In genomic region chr9:43084496-43085362, GRCm38 (mm10) we compare ENCODE assay signal across 28 mouse cellular contexts. TPM values are rescaled to one million over a fixed set of nuclear protein-coding genes. Genes with fewer than 3 reads are reported as not detected.
A peak's percentile ranks its signal among the peaks of the same experiment; 100 is the strongest.
DNase-seq lines count a peak whose midpoint lies in the region; ATAC-seq and TF ChIP-seq lines count a peak whose summit lies in the region.
"Had no signal": no experiment of that assay in that cellular context is flagged by ENCODE, and none has a peak within 500 bp of the region (broad histone marks: within the 10 kb centered on the region; RNA-seq: fewer than 3 reads in every experiment).

No protein-coding gene starts in this region.

- no peak overlapping the region for H3K4me3 ChIP-seq in embryonic facial prominence, embryonic 14.5 days (ENCODE audit: low read depth, low read length)
- no peak overlapping the region for H3K4me3 ChIP-seq in embryonic facial prominence, embryonic 10.5 days
- no peak overlapping the region for H3K4me3 ChIP-seq in heart, embryonic 16.5 days (ENCODE audit: low read length)
- H3K4me3 ChIP-seq in lung, embryonic 16.5 days (ENCODE audit: low read length): no peak overlapping the region
- H3K4me3 ChIP-seq in forebrain, postnatal 0 days (ENCODE audit: low read depth, low read length): no peak overlapping the region
- H3K4me3 ChIP-seq: embryonic facial prominence, embryonic 12.5 days; forebrain, embryonic 13.5 days; hindbrain, embryonic 13.5 days; layer of hippocampus, adult 2 months; limb, embryonic 13.5 days; liver, embryonic 13.5 days had no signal

- no peaks in the 10 kb centered on the region for H3K27me3 ChIP-seq in embryonic facial prominence, embryonic 14.5 days (replicated peaks; ENCODE audit: control insufficient read depth, insufficient read depth, low read length)
- no peaks in the 10 kb centered on the region for H3K27me3 ChIP-seq in embryonic facial prominence, embryonic 10.5 days (replicated peaks; ENCODE audit: low read depth, poor library complexity, severe bottlenecking)
- no peaks in the 10 kb centered on the region for H3K27me3 ChIP-seq in heart, embryonic 16.5 days (ENCODE audit: control insufficient read depth, insufficient read depth, low read length)
- H3K27me3 ChIP-seq in lung, embryonic 16.5 days (ENCODE audit: control insufficient read depth, insufficient read depth, low read depth, low read length): no peaks in the 10 kb centered on the region
- no peaks in the 10 kb centered on the region for H3K27me3 ChIP-seq in forebrain, postnatal 0 days (ENCODE audit: insufficient read depth, low read length)
- H3K27me3 ChIP-seq: embryonic facial prominence, embryonic 12.5 days; forebrain, embryonic 13.5 days; hindbrain, embryonic 13.5 days; limb, embryonic 13.5 days; Patski had no signal

- H3K9me3 ChIP-seq in embryonic facial prominence, embryonic 14.5 days (ENCODE audit: control insufficient read depth, low read length): no peaks in the 10 kb centered on the region
- H3K9me3 ChIP-seq in embryonic facial prominence, embryonic 10.5 days: no peaks in the 10 kb centered on the region
- no peaks in the 10 kb centered on the region for H3K9me3 ChIP-seq in heart, embryonic 16.5 days (replicated peaks; ENCODE audit: control insufficient read depth, low read length)
- no peaks in the 10 kb centered on the region for H3K9me3 ChIP-seq in lung, embryonic 16.5 days (ENCODE audit: control insufficient read depth, low read length)
- H3K9me3 ChIP-seq in forebrain, postnatal 0 days (ENCODE audit: low read length): no peaks in the 10 kb centered on the region
- H3K9me3 ChIP-seq: embryonic facial prominence, embryonic 12.5 days; forebrain, embryonic 13.5 days; hindbrain, embryonic 13.5 days; limb, embryonic 13.5 days; liver, embryonic 13.5 days had no signal

- H3K9ac ChIP-seq in embryonic facial prominence, embryonic 14.5 days (ENCODE audit: low read depth, low read length): no peak overlapping the region
- no peak overlapping the region for H3K9ac ChIP-seq in heart, embryonic 16.5 days (ENCODE audit: low read length)
- no peak overlapping the region for H3K9ac ChIP-seq in lung, embryonic 16.5 days (ENCODE audit: low read length)
- H3K9ac ChIP-seq in forebrain, postnatal 0 days: no peak overlapping the region
- H3K9ac ChIP-seq: embryonic facial prominence, embryonic 12.5 days; forebrain, embryonic 13.5 days; hindbrain, embryonic 13.5 days; limb, embryonic 13.5 days; liver, embryonic 13.5 days had no signal

- TF ChIP-seq CTCF in forebrain, postnatal 0 days (IDR thresholded peaks at IDR 0.05; ENCODE audit: low read depth): no peak

- H3K27ac ChIP-seq in embryonic facial prominence, embryonic 14.5 days (replicated peaks; ENCODE audit: low read depth, low read length): peak overlapping the region; percentile 15; the same call in 1 of the 2 replicates
- no peak overlapping the region for H3K27ac ChIP-seq in embryonic facial prominence, embryonic 10.5 days (replicated peaks)
- peak overlapping the region; percentile 48 for H3K27ac ChIP-seq in heart, embryonic 16.5 days (ENCODE audit: low read length)
- peak overlapping the region; percentile 55 for H3K27ac ChIP-seq in lung, embryonic 16.5 days (ENCODE audit: low read length)
- no peak overlapping the region for H3K27ac ChIP-seq in forebrain, postnatal 0 days (ENCODE audit: low read depth, low read length)
- H3K27ac ChIP-seq: embryonic facial prominence, embryonic 12.5 days; forebrain, embryonic 13.5 days; hindbrain, embryonic 13.5 days; layer of hippocampus, adult 2 months; limb, embryonic 13.5 days; liver, embryonic 13.5 days; macrophage had no signal

- no peak for ATAC-seq in embryonic facial prominence, embryonic 14.5 days (ENCODE audit: low read depth)
- no peak for ATAC-seq in heart, embryonic 16.5 days (replicated peaks; ENCODE audit: extremely low read depth, insufficient read depth, low FRiP score)
- peak; percentile 56 for ATAC-seq in lung, embryonic 16.5 days (ENCODE audit: low read depth)
- ATAC-seq in forebrain, postnatal 0 days: no peak
- ATAC-seq: activated CD4-positive, CD25-positive, alpha-beta regulatory T cell, adult 4 months; forebrain, embryonic 13.5 days; Patski had no signal

- H3K4me2 ChIP-seq in embryonic facial prominence, embryonic 14.5 days (ENCODE audit: low read depth, low read length): no peak overlapping the region
- H3K4me2 ChIP-seq in heart, embryonic 16.5 days (ENCODE audit: low read depth, low read length): no peak overlapping the region
- H3K4me2 ChIP-seq in lung, embryonic 16.5 days (ENCODE audit: low read depth, low read length): peak overlapping the region; percentile 25; the same call in 1 of the 2 replicates
- H3K4me2 ChIP-seq in forebrain, postnatal 0 days (ENCODE audit: low read depth): no peak overlapping the region
- H3K4me2 ChIP-seq: embryonic facial prominence, embryonic 12.5 days; forebrain, embryonic 13.5 days; hindbrain, embryonic 13.5 days; limb, embryonic 13.5 days; liver, embryonic 13.5 days had no signal

- 67% methylated on average over 7 of the region's 7 CpGs for WGBS in embryonic facial prominence, embryonic 14.5 days
- WGBS in embryonic facial prominence, embryonic 10.5 days: 84% methylated on average over 7 of the region's 7 CpGs
- 55% methylated on average over 7 of the region's 7 CpGs for WGBS in heart, embryonic 16.5 days
- 38% methylated on average over 7 of the region's 7 CpGs for WGBS in lung, embryonic 16.5 days
- WGBS in forebrain, postnatal 0 days: 77% methylated on average over 7 of the region's 7 CpGs

- H3K36me3 ChIP-seq in embryonic facial prominence, embryonic 14.5 days (ENCODE audit: control insufficient read depth, insufficient read depth, low read length): no peaks in the 10 kb centered on the region
- no peaks in the 10 kb centered on the region for H3K36me3 ChIP-seq in embryonic facial prominence, embryonic 10.5 days (replicated peaks)
- H3K36me3 ChIP-seq in heart, embryonic 16.5 days (ENCODE audit: control insufficient read depth, insufficient read depth): no peaks in the 10 kb centered on the region
- no peaks in the 10 kb centered on the region for H3K36me3 ChIP-seq in lung, embryonic 16.5 days (ENCODE audit: control insufficient read depth, insufficient read depth, low read length)
- no peaks in the 10 kb centered on the region for H3K36me3 ChIP-seq in forebrain, postnatal 0 days (ENCODE audit: insufficient read depth)
- H3K36me3 ChIP-seq: embryonic facial prominence, embryonic 12.5 days; hindbrain, embryonic 13.5 days; limb, embryonic 13.5 days; liver, embryonic 13.5 days had no signal

- peak; percentile 68 for DNase-seq in embryonic facial prominence, embryonic 14.5 days (ENCODE audit: low spot score)
- no peak for DNase-seq in embryonic facial prominence, embryonic 10.5 days (ENCODE audit: low spot score)
- no peak for DNase-seq in heart, adult 9 months (ENCODE audit: low spot score in 2 of 2)
- DNase-seq in lung, postnatal 4 days: no peak
- peak; percentile 27 for DNase-seq in ZHBTc4 (ENCODE audit: low read depth, low spot score)
- no peak for DNase-seq in forebrain, postnatal 0 days
- DNase-seq: adrenal gland, adult 8-10 months; cerebellum, adult 18-20 months; cerebellum, postnatal 14 days; gastrocnemius, postnatal 10 days; heart, adult 18-20 months; kidney, adult 11 months; kidney, postnatal 10 days; layer of hippocampus, postnatal 36 days; liver, embryonic 13.5 days; right cerebral cortex, postnatal 4 days; thymus, adult 18-20 months; thymus, postnatal 36 days had no signal

- H3K4me1 ChIP-seq in embryonic facial prominence, embryonic 14.5 days (ENCODE audit: control insufficient read depth, insufficient read depth, low read length): peaks cover 14% of the 10 kb centered on the region; the same call in 1 of the 2 replicates
- H3K4me1 ChIP-seq in embryonic facial prominence, embryonic 10.5 days: peaks cover 7% of the 10 kb centered on the region
- H3K4me1 ChIP-seq in heart, embryonic 16.5 days (ENCODE audit: control insufficient read depth, insufficient read depth, low read length): peaks cover 33% of the 10 kb centered on the region
- H3K4me1 ChIP-seq in lung, embryonic 16.5 days (replicated peaks; ENCODE audit: control insufficient read depth, insufficient read depth, low read length): peaks cover 35% of the 10 kb centered on the region
- no peaks in the 10 kb centered on the region for H3K4me1 ChIP-seq in forebrain, postnatal 0 days (ENCODE audit: insufficient read depth)

RNA-seq across cellular contexts. Expression of gene Arhgef12, which starts 22.3 kb away (rescaled TPM):
- polyA plus RNA-seq in embryonic facial prominence, embryonic 14.5 days (2014; fragmentation: Nextera tagmentation; extraction: Ambion mirVana): 14.0 and 15.5 TPM in 2 replicates
- polyA plus RNA-seq in embryonic facial prominence, embryonic 10.5 days (2016; fragmentation: Nextera tagmentation; extraction: Ambion mirVana): 9.1 and 9.3 TPM in 2 replicates
- polyA plus RNA-seq in heart, embryonic 16.5 days (2015; fragmentation: Nextera tagmentation; extraction: Ambion mirVana): 10.9 and 12.4 TPM in 2 replicates
- 12.1 and 14.4 TPM in 2 replicates for polyA plus RNA-seq in lung, embryonic 16.5 days (2015; fragmentation: Nextera tagmentation; extraction: Ambion mirVana)
- total RNA-seq in forebrain, postnatal 0 days (2014; rRNA removed): 91.7 and 98.7 TPM in 2 replicates
- polyA plus RNA-seq in forebrain, postnatal 0 days (2015; fragmentation: Nextera tagmentation; extraction: Ambion mirVana): 6.5 and 12.2 TPM in 2 replicates

RNA-seq across cellular contexts. Expression of gene Tmem136, which starts 31.6 kb away (rescaled TPM):
- 5.7 and 7.8 TPM in 2 replicates for polyA plus RNA-seq in embryonic facial prominence, embryonic 14.5 days (2014; fragmentation: Nextera tagmentation; extraction: Ambion mirVana)
- 11.8 and 12.0 TPM in 2 replicates for polyA plus RNA-seq in embryonic facial prominence, embryonic 10.5 days (2016; fragmentation: Nextera tagmentation; extraction: Ambion mirVana)
- 12.0 and 14.1 TPM in 2 replicates for polyA plus RNA-seq in heart, embryonic 16.5 days (2015; fragmentation: Nextera tagmentation; extraction: Ambion mirVana)
- polyA plus RNA-seq in lung, embryonic 16.5 days (2015; fragmentation: Nextera tagmentation; extraction: Ambion mirVana): 4.2 and 4.4 TPM in 2 replicates
- 6.0 and 6.2 TPM in 2 replicates for total RNA-seq in forebrain, postnatal 0 days (2014; rRNA removed)
- 6.8 and 7.5 TPM in 2 replicates for polyA plus RNA-seq in forebrain, postnatal 0 days (2015; fragmentation: Nextera tagmentation; extraction: Ambion mirVana)
- polyA plus RNA-seq: macrophage had no signal

Comparison
In these comparisons a context has a peak if more than half of its experiments do, and no peak if none do; other contexts are left out.
1. DNase-seq: peak in embryonic facial prominence, embryonic 14.5 days (single experiment) and ZHBTc4 (single experiment); none in embryonic facial prominence, embryonic 10.5 days (single experiment), heart, adult 9 months (0 of 2), lung, postnatal 4 days (0 of 2) and forebrain, postnatal 0 days (single experiment).
2. H3K27ac ChIP-seq: peak in embryonic facial prominence, embryonic 14.5 days (single experiment), heart, embryonic 16.5 days (single experiment) and lung, embryonic 16.5 days (single experiment); none in embryonic facial prominence, embryonic 10.5 days (single experiment) and forebrain, postnatal 0 days (single experiment).